Mouse (Mus musculus) cerebellum, adult 2 months (tissue): ENCODE data around the gene Rsu1.

Experiments
- CTCF ChIP-seq: fragments of 200-500 bp; IDR thresholded peaks from 2 replicates; pipeline ENCODE4 v1.5.1; 2011; ENCODE audit warnings: low read depth, mild to moderate bottlenecking, control low read depth, low read length, moderate library complexity, borderline replicate concordance; ENCODE audit not compliant: insufficient read depth
- POLR2A ChIP-seq: fragments of 200-500 bp; IDR thresholded peaks from 2 replicates; pipeline ENCODE4 v1.6.1; 2011; ENCODE audit warnings: low read length, control low read depth, borderline replicate concordance; ENCODE audit not compliant: insufficient read depth

GRCm38 (mm10) chr2:13145245-13145644 lies 126.0 kb downstream of the Rsu1 start:
- TF ChIP-seq CTCF (no peak), POLR2A (no peak)
